Mouse (Mus musculus) embryonic facial prominence, embryonic 13.5 days (tissue): ENCODE measurements at regions not wholly inside any gene's neighbourhood (a gene's known extent, or its start where the extent isn't known, plus 50 kb on each side); places are given as distances from the start of the nearest gene placed in this dataset.
"Not testable (repeated sequence)": the region's sequence is repeated elsewhere in the genome, so short reads cannot be mapped to it uniquely, and the experiment has no call there.

Source experiments
- ATAC-seq: fragments of 200-750 bp; cut with Nextera tagmentation; 2 replicates; pipeline ENCODE4 v1.8.0; 2017; ENCODE audit warnings: low read depth; ENCODE audit not compliant: insufficient number of reproducible peaks, insufficient read depth, low FRiP score, low TSS enrichment
- H3K27ac ChIP-seq: fragments of 300-500 bp; sonication (generic); 2 replicates; pipeline ENCODE4 v1.5.1; 2015; ENCODE audit warnings: moderate library complexity, mild to moderate bottlenecking, inconsistent platforms
- H3K27me3 ChIP-seq: fragments of 300-500 bp; sonication (generic); 2 replicates; pipeline ENCODE4 v1.6.1; 2015; ENCODE audit warnings: mild to moderate bottlenecking, inconsistent platforms
- H3K36me3 ChIP-seq: fragments of 300-500 bp; sonication (generic); 2 replicates; pipeline ENCODE4 v1.6.1; 2015; ENCODE audit warnings: mild to moderate bottlenecking, inconsistent platforms
- H3K4me1 ChIP-seq: fragments of 300-500 bp; sonication (generic); 2 replicates; pipeline ENCODE4 v1.6.1; 2015; ENCODE audit warnings: inconsistent platforms
- H3K4me2 ChIP-seq: fragments of 300-500 bp; sonication (generic); 2 replicates; pipeline ENCODE4 v1.6.1; 2015; ENCODE audit warnings: moderate library complexity, mild to moderate bottlenecking, inconsistent platforms
- H3K4me3 ChIP-seq: fragments of 300-500 bp; sonication (generic); 2 replicates; pipeline ENCODE4 v1.5.1; 2015; ENCODE audit warnings: mild to moderate bottlenecking, inconsistent platforms
- H3K9ac ChIP-seq: fragments of 300-500 bp; sonication (generic); 2 replicates; pipeline ENCODE4 v1.6.1; 2015; ENCODE audit warnings: mild to moderate bottlenecking, inconsistent platforms
- H3K9me3 ChIP-seq: fragments of 300-500 bp; sonication (generic); 2 replicates; pipeline ENCODE4 v1.6.1; 2016; ENCODE audit warnings: inconsistent platforms
- WGBS: fragments of 180-500 bp; shearing (Covaris S2); methylation state at CpG from one replicate; pipeline ENCODE4 v1.1.7; 2015; ENCODE audit warnings: mixed read lengths; 5-methylcytosine and 5-hydroxymethylcytosine counted together

GRCm38 (mm10) chr17:83968124-83968523, 120.4 kb upstream of the Haao start:
- H3K36me3 ChIP-seq, H3K9ac ChIP-seq, H3K4me2 ChIP-seq, H3K27ac ChIP-seq, H3K9me3 ChIP-seq, ATAC-seq, H3K27me3 ChIP-seq, H3K4me3 ChIP-seq: not testable (repeated sequence)
- 88% methylated on average over 3 of the region's 3 CpGs for WGBS
- H3K4me1 ChIP-seq: peaks cover 46% of the 10 kb centered on the region

GRCm38 (mm10) chr17:83967007-83967406, 119.2 kb upstream of the Haao start:
- Histone ChIP-seq H3K4me1 (peaks cover 46% of the 10 kb centered on the region), H3K4me2 (no peak overlapping the region), H3K36me3 (no peaks in the 10 kb centered on the region), H3K9me3 (0 out of 2 replicates have a peak, but pooled peaks cover 5% of the 10 kb centered on the region), H3K27me3 (no peaks in the 10 kb centered on the region), H3K9ac (no peak overlapping the region), H3K27ac (no peak overlapping the region), H3K4me3 (no peak overlapping the region)
- WGBS: 85% methylated on average over 6 of the region's 6 CpGs
- ATAC-seq: no peak

GRCm38 (mm10) chr17:83964454-83965211, 116.9 kb upstream of the Haao start:
- peak overlapping the region; percentile 47; the same call in 1 of the 2 replicates for H3K9ac ChIP-seq
- peak overlapping the region; percentile 85 for H3K27ac ChIP-seq
- peaks cover 55% of the 10 kb centered on the region for H3K4me1 ChIP-seq
- H3K36me3 ChIP-seq: no peaks in the 10 kb centered on the region
- no peak overlapping the region for H3K4me2 ChIP-seq
- H3K4me3 ChIP-seq: no peak overlapping the region
- no peak; the same call in 1 of the 2 replicates for ATAC-seq
- 28% methylated on average over 13 of the region's 13 CpGs for WGBS
- no peaks in the 10 kb centered on the region for H3K27me3 ChIP-seq
- H3K9me3 ChIP-seq: 0 out of 2 replicates have a peak, but pooled peaks cover 5% of the 10 kb centered on the region

GRCm38 (mm10) chr17:83963561-83963960, 115.8 kb upstream of the Haao start:
- Histone ChIP-seq H3K4me3 (no peak overlapping the region), H3K4me1 (peaks cover 58% of the 10 kb centered on the region), H3K9me3 (0 out of 2 replicates have a peak, but pooled peaks cover 5% of the 10 kb centered on the region), H3K27me3 (no peaks in the 10 kb centered on the region), H3K27ac (peak overlapping the region; percentile 85), H3K36me3 (no peaks in the 10 kb centered on the region), H3K9ac (no peak overlapping the region), H3K4me2 (no peak overlapping the region)
- no peak for ATAC-seq
- WGBS: 69% methylated on average over 8 of the region's 8 CpGs

GRCm38 (mm10) chr17:83962841-83963240, 115.1 kb upstream of the Haao start:
- Histone ChIP-seq H3K4me3 (no peak overlapping the region), H3K4me1 (peaks cover 64% of the 10 kb centered on the region), H3K36me3 (no peaks in the 10 kb centered on the region), H3K27me3 (no peaks in the 10 kb centered on the region), H3K4me2 (no peak overlapping the region), H3K27ac (no peak overlapping the region), H3K9ac (no peak overlapping the region), H3K9me3 (no peaks in the 10 kb centered on the region)
- 35% methylated on average over 4 of the region's 4 CpGs for WGBS
- ATAC-seq: no peak

- Histone ChIP-seq H3K4me1 (peaks cover 68% of the 10 kb centered on the region), H3K36me3 (no peaks in the 10 kb centered on the region), H3K27me3 (no peaks in the 10 kb centered on the region), H3K4me3 (no peak overlapping the region), H3K4me2 (no peak overlapping the region), H3K9ac (no peak overlapping the region), H3K9me3 (no peaks in the 10 kb centered on the region), H3K27ac (0 out of 2 replicates have a peak overlapping the region, but pooled peaks have one; percentile 8)
- no peak for ATAC-seq
- 78% methylated on average over 6 of the region's 6 CpGs for WGBS
These were observed 114.4 kb upstream of the Haao start for GRCm38 (mm10) chr17:83962126-83962525.

- no peaks in the 10 kb centered on the region for H3K27me3 ChIP-seq
- 57% methylated on average over 7 of the region's 7 CpGs for WGBS
- no peak overlapping the region for H3K4me2 ChIP-seq
- peak overlapping the region; percentile 58; the same call in 1 of the 2 replicates for H3K27ac ChIP-seq
- no peak for ATAC-seq
- no peaks in the 10 kb centered on the region for H3K36me3 ChIP-seq
- H3K4me3 ChIP-seq: no peak overlapping the region
- peaks cover 81% of the 10 kb centered on the region for H3K4me1 ChIP-seq
- no peaks in the 10 kb centered on the region for H3K9me3 ChIP-seq
- no peak overlapping the region for H3K9ac ChIP-seq
These were observed 113.1 kb upstream of the Haao start for GRCm38 (mm10) chr17:83960821-83961220.

GRCm38 (mm10) chr17:83960158-83960557, 112.4 kb upstream of the Haao start:
- Histone ChIP-seq H3K4me2 (no peak overlapping the region), H3K4me3 (no peak overlapping the region), H3K27ac (peak overlapping the region; percentile 58), H3K9ac (no peak overlapping the region), H3K27me3 (no peaks in the 10 kb centered on the region), H3K36me3 (no peaks in the 10 kb centered on the region), H3K9me3 (no peaks in the 10 kb centered on the region), H3K4me1 (peaks cover 84% of the 10 kb centered on the region)
- 52% methylated on average over 3 of the region's 3 CpGs for WGBS
- ATAC-seq: no peak

- no peak overlapping the region for H3K9ac ChIP-seq
- peaks cover 84% of the 10 kb centered on the region for H3K4me1 ChIP-seq
- H3K36me3 ChIP-seq: no peaks in the 10 kb centered on the region
- no peak for ATAC-seq
- H3K9me3 ChIP-seq: no peaks in the 10 kb centered on the region
- WGBS: 35% methylated on average over 9 of the region's 9 CpGs
- no peak overlapping the region for H3K4me3 ChIP-seq
- no peak overlapping the region for H3K4me2 ChIP-seq
- H3K27me3 ChIP-seq: no peaks in the 10 kb centered on the region
- H3K27ac ChIP-seq: no peak overlapping the region
These were observed 111.5 kb upstream of the Haao start for GRCm38 (mm10) chr17:83959159-83959848.

GRCm38 (mm10) chr17:83958706-83959105, 110.9 kb upstream of the Haao start:
- no peaks in the 10 kb centered on the region for H3K27me3 ChIP-seq
- no peaks in the 10 kb centered on the region for H3K36me3 ChIP-seq
- 80% methylated on average over 3 of the region's 3 CpGs for WGBS
- H3K4me2 ChIP-seq: no peak overlapping the region
- H3K9me3 ChIP-seq: no peaks in the 10 kb centered on the region
- H3K4me3 ChIP-seq: no peak overlapping the region
- H3K4me1 ChIP-seq: peaks cover 84% of the 10 kb centered on the region
- no peak overlapping the region for H3K9ac ChIP-seq
- H3K27ac ChIP-seq: no peak overlapping the region
- no peak for ATAC-seq

- Histone ChIP-seq H3K4me2 (no peak overlapping the region), H3K4me3 (no peak overlapping the region), H3K27ac (no peak overlapping the region), H3K9me3 (no peaks in the 10 kb centered on the region), H3K27me3 (no peaks in the 10 kb centered on the region), H3K4me1 (peaks cover 83% of the 10 kb centered on the region), H3K9ac (no peak overlapping the region), H3K36me3 (no peaks in the 10 kb centered on the region)
- ATAC-seq: no peak
- whole genome bisulfite sequencing: 65% methylated on average over 10 of the region's 12 CpGs
These were observed 110.1 kb upstream of the Haao start for GRCm38 (mm10) chr17:83957661-83958540.
